Mouse (Mus musculus) spleen, postnatal 36 days (tissue): ENCODE measurements around the gene Xiap.

Experiments used
- DNase-seq, 2 experiments: peaks; one replicate each; pipeline ENCODE4 v3.0.0; 2022; ENCODE audit warnings: low spot score in 2 of 2, mixed read lengths in 1 of 2

Xiap gene

GRCm38 (mm10) chrX:42087731-42088130, 28.3 kb downstream of the Xiap start:
- DNase-seq, result no peak

- no peak for DNase-seq
Measured at GRCm38 (mm10) chrX:42088136-42088535, 28.7 kb downstream of the Xiap start.

GRCm38 (mm10) chrX:42107137-42107536, 47.7 kb downstream of the Xiap start:
- no peak for DNase-seq

GRCm38 (mm10) chrX:42110585-42110984, 51.1 kb downstream of the Xiap start:
- no peak for DNase-seq

- DNase-seq, result no peak
Measured at GRCm38 (mm10) chrX:42119442-42120048, 60.1 kb downstream of the Xiap start.

GRCm38 (mm10) chrX:42124963-42125697, 65.7 kb downstream of the Xiap start:
- no peak for DNase-seq

- DNase-seq, result no peak
Measured at GRCm38 (mm10) chrX:42139882-42140281, 80.4 kb downstream of the Xiap start.

- no peak for DNase-seq
Measured at GRCm38 (mm10) chrX:42142620-42143019, 83.1 kb downstream of the Xiap start.

- DNase-seq, result no peak
Measured at GRCm38 (mm10) chrX:42143991-42144390, 84.5 kb downstream of the Xiap start.

- peak; percentile 32 to 38 for DNase-seq
Measured at GRCm38 (mm10) chrX:42148016-42148451, 88.6 kb downstream of the Xiap start.

- DNase-seq, result peak; percentile 90 to 91
Measured at GRCm38 (mm10) chrX:42148788-42149556, 89.5 kb downstream of the Xiap start, which contains the start of gene Stag2. Stag2 (plus strand) TSS chrX:42149317.

GRCm38 (mm10) chrX:42149557-42150345, 90.3 kb downstream of the Xiap start:
- peak; percentile 45 to 57 for DNase-seq

GRCm38 (mm10) chrX:42150346-42151023, 91.0 kb downstream of the Xiap start:
- DNase-seq, result peak; percentile 72 to 77

- DNase-seq, result peak in 1 of 2 experiments; percentile 8
Measured at GRCm38 (mm10) chrX:42151024-42151754, 91.7 kb downstream of the Xiap start.

- peak; percentile 61 for DNase-seq
Measured at GRCm38 (mm10) chrX:42151903-42152369, 92.5 kb downstream of the Xiap start.

GRCm38 (mm10) chrX:42153056-42153455, 93.6 kb downstream of the Xiap start:
- DNase-seq, result no peak
